Mouse (Mus musculus) layer of hippocampus, adult 6 months (tissue): Measurements from ENCODE around the gene Mfap1b. TPM values are rescaled to one million over a fixed set of nuclear protein-coding genes. Genes with fewer than 3 reads are reported as not detected.

Experiments
- long read RNA-seq, 2 experiments: library from polyadenylated mRNA; unstranded; transcript quantifications; one replicate each; pipeline ENCODE4 v2.0.0; 2019 to 2020
- microRNA-seq: library from miRNA; unstranded; fragments of <30 nt; microRNA quantifications from one replicate; pipeline ENCODE4 v1.2.0, GENCODE M21; 2020
- polyA plus RNA-seq: library from polyadenylated mRNA; unstranded; fragments of <200 nt; fragmentation: Nextera tagmentation; gene quantifications from 2 replicates; pipeline ENCODE4 v1.2.3, GENCODE M21; 2021

The Mfap1b gene
- polyA plus RNA-seq, result 47.6 and 50.2 TPM in 2 replicates
- long read RNA-seq, experiment 1, transcript Mfap1b-201 (7 exons, 3,362 nt), result major isoform, 110 of 164 reads
- long read RNA-seq, experiment 1, partial matches to known transcripts, result 43 of 164 reads
- long read RNA-seq, experiment 1, other reads (novel, unspliced or antisense), result 11 of 164 reads
- long read RNA-seq, experiment 2, transcript Mfap1b-201 (7 exons, 3,362 nt), result major isoform, 575 of 599 reads
- long read RNA-seq, experiment 2, partial matches to known transcripts, result 12 of 599 reads
- long read RNA-seq, experiment 2, other reads (novel, unspliced or antisense), result 12 of 599 reads

GRCm38 (mm10) chr2:121473301-121474179, at the start of gene Mfap1b:
Gene Mfap1b (minus strand): TSS chr2:121474067.

GRCm38 (mm10) chr2:121505942-121506882, 32.3 kb upstream of the Mfap1b start, which contains the start of the genes Mfap1a and Wdr76:
Gene Mfap1a (minus strand): TSS chr2:121506665.
Gene Wdr76 (plus strand): TSS chr2:121506723.

GRCm38 (mm10) chr2:121456692-121457642, 16.9 kb downstream of the Mfap1b start, which contains the start of gene Serinc4:
Gene Serinc4 (minus strand): TSS chr2:121456781.

GRCm38 (mm10) chr2:121452990-121453389, 20.9 kb downstream of the Mfap1b start, which contains the start of gene Hypk:
Gene Hypk (plus strand): TSS chr2:121453290.

GRCm38 (mm10) chr2:121448739-121449535, 24.9 kb downstream of the Mfap1b start, which contains the start of gene Serf2:
Gene Serf2 (plus strand): TSS chr2:121449195.

GRCm38 (mm10) chr2:121444178-121444577, 29.7 kb downstream of the Mfap1b start, which contains the start of gene Ell3:
Gene Ell3 (minus strand): TSS chr2:121444278.

GRCm38 (mm10) chr2:121413387-121414042, 60.4 kb downstream of the Mfap1b start, which contains the start of the genes Pdia3 and Catsper2:
Gene Pdia3 (plus strand): TSS chr2:121413775.
Gene Catsper2 (minus strand): TSS chr2:121413792.

Small RNAs within 50 kb of the gene (microRNA-seq; reads per million reads assigned to microRNA genes)
- gene Gm22953, result not detected

Other genes with a start within 250 kb of the Mfap1b start
- 20.1 and 21.6 TPM in 2 replicates for gene Trp53bp1, start 202.7 kb downstream of the Mfap1b start, polyA plus RNA-seq
- gene Map1a, start 184.5 kb downstream of the Mfap1b start, polyA plus RNA-seq, result 122 and 145 TPM in 2 replicates
- 20.9 and 23.7 TPM in 2 replicates for gene Ppip5k1, start 118.7 kb downstream of the Mfap1b start, polyA plus RNA-seq
- 323 and 342 TPM in 2 replicates for gene Ckmt1, start 116.4 kb downstream of the Mfap1b start, polyA plus RNA-seq
- gene Strc, start 86.9 kb downstream of the Mfap1b start, polyA plus RNA-seq, result 0.06 and 0.10 TPM in 2 replicates
- gene Pdia3, start 60.3 kb downstream of the Mfap1b start, polyA plus RNA-seq, result 70.8 and 80.6 TPM in 2 replicates
- 1.3 and 1.4 TPM in 2 replicates for gene Catsper2, start 60.3 kb downstream of the Mfap1b start, polyA plus RNA-seq
- 1.0 and 1.1 TPM in 2 replicates for gene Ell3, start 29.8 kb downstream of the Mfap1b start, polyA plus RNA-seq
- 653 and 686 TPM in 2 replicates for gene Serf2, start 24.9 kb downstream of the Mfap1b start, polyA plus RNA-seq
- gene Hypk, start 20.8 kb downstream of the Mfap1b start, polyA plus RNA-seq, result 127 and 137 TPM in 2 replicates
- gene Serinc4, start 17.3 kb downstream of the Mfap1b start, polyA plus RNA-seq, result 0.11 and 0.25 TPM in 2 replicates
- gene Mfap1a, start 32.6 kb upstream of the Mfap1b start, polyA plus RNA-seq, result 11.9 and 14.6 TPM in 2 replicates
- gene Wdr76, start 32.7 kb upstream of the Mfap1b start, polyA plus RNA-seq, result 1.0 and 1.1 TPM in 2 replicates